Mouse (Mus musculus): ENCODE measurements around the gene Card11.

DNA sequence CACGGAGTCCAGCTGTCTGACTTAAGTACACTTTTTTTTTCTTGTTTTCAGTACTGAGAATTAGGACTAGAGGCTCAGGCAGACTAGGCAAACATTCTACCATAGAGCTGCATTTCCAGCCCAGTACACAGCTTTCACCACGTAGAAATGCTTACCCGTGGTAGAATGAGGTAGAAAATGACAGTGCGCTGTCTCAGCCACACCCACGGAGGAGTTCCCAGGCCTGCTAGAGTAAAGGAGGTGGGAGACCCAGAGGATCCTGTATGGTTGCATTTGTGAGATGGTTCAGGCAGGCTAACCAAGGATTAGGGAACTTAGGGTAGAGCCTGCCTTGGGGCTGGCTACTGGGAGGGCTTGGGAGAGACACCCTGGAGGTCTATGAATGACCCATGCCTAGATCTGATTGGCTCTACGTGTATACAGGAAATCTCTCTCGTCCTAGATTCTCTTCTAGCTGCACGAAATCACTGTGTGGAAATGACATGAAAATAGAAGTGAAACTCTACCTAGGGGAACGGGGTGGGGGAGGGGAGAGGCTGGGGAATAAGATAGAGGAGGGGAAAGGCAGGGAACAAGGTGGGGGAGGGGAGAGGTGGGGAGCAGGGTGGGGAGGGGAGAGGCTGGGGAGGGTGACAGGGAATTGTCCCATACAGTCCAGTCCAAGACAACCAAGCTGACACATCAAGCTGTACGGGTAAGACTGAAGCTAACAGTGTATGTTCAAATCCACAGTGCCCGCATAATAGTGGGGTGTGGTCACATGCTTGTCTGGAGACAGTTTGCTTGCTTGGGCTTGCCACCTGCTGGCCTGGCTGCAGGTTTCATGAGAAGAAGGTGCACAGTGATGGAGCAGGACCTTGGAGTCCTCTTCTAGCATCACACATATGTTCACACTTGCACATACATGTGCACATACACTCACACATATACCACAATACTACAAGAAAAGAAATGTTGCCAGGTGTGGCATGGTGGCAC, 8.0 kb downstream of the Card11 start:
- no peak for TF ChIP-seq CTCF (IDR thresholded peaks at IDR 0.05; ENCODE audit: control insufficient read depth, insufficient read depth, insufficient replicate concordance, low read depth, low read length)
- no peak for TF ChIP-seq POLR2A (IDR thresholded peaks at IDR 0.05; ENCODE audit: control insufficient read depth, low read depth, low read length)
